Mouse (Mus musculus) intestine, postnatal 0 days (tissue): ENCODE measurements at regions not wholly inside any gene's neighbourhood (a gene's known extent, or its start where the extent isn't known, plus 50 kb on each side); places are given as distances from the start of the nearest gene placed in this dataset.

ENCODE experiments used
- ATAC-seq: fragments of 200-750 bp; cut with Nextera tagmentation; 2 replicates; pipeline ENCODE4 v1.8.0; 2017; ENCODE audit warnings: mild to moderate bottlenecking, moderate TSS enrichment, moderate library complexity
- H3K27ac ChIP-seq: fragments of 300-500 bp; sonication (generic); 2 replicates; pipeline ENCODE4 v1.5.1; 2014; ENCODE audit warnings: mild to moderate bottlenecking, low read depth, low read length, moderate library complexity
- H3K27me3 ChIP-seq: fragments of 300-500 bp; sonication (generic); replicated peaks from 2 replicates; pipeline ENCODE4 v1.6.1; 2014; ENCODE audit warnings: low read length, mixed read lengths; ENCODE audit not compliant: control insufficient read depth, insufficient read depth
- H3K36me3 ChIP-seq: fragments of 300-500 bp; sonication (generic); 2 replicates; pipeline ENCODE4 v1.6.1; 2014; ENCODE audit warnings: mild to moderate bottlenecking, moderate library complexity; ENCODE audit not compliant: control insufficient read depth, insufficient read depth
- H3K4me1 ChIP-seq: fragments of 300-500 bp; sonication (generic); replicated peaks from 2 replicates; pipeline ENCODE4 v1.6.1; 2014; ENCODE audit warnings: antibody characterized with exemption, low read length, mixed read lengths; ENCODE audit not compliant: control insufficient read depth, insufficient read depth
- H3K4me2 ChIP-seq: fragments of 300-500 bp; sonication (generic); replicated peaks from 2 replicates; pipeline ENCODE4 v1.6.1; 2014; ENCODE audit warnings: low read depth, mild to moderate bottlenecking, moderate library complexity
- H3K4me3 ChIP-seq: fragments of 300-500 bp; sonication (generic); 2 replicates; pipeline ENCODE4 v1.5.1; 2014; ENCODE audit warnings: low read depth, low read length
- H3K9ac ChIP-seq: fragments of 300-500 bp; sonication (generic); 2 replicates; pipeline ENCODE4 v1.6.1; 2014; ENCODE audit warnings: mild to moderate bottlenecking, low read depth, low read length
- H3K9me3 ChIP-seq: fragments of 300-500 bp; sonication (generic); 2 replicates; pipeline ENCODE4 v1.6.1; 2016; ENCODE audit warnings: mixed run types; ENCODE audit not compliant: control insufficient read depth
- CTCF ChIP-seq: sonication (generic); IDR thresholded peaks from 2 replicates; pipeline ENCODE4 v1.5.1; 2016; ENCODE audit warnings: low read depth, mild to moderate bottlenecking, control low read depth, antibody characterized with exemption, moderate library complexity
- WGBS: fragments of 180-500 bp; shearing (Covaris S2); extraction: QIAGEN DNeasy Blood & Tissue Kit; methylation state at CpG from one replicate; pipeline ENCODE4 v1.1.7; 2014; 5-methylcytosine and 5-hydroxymethylcytosine counted together

- no peak for TF ChIP-seq CTCF
- Histone ChIP-seq H3K9me3 (no peaks in the 10 kb centered on the region), H3K4me2 (no peak overlapping the region), H3K36me3 (no peaks in the 10 kb centered on the region), H3K4me1 (no peaks in the 10 kb centered on the region), H3K27me3 (no peaks in the 10 kb centered on the region), H3K9ac (no peak overlapping the region), H3K4me3 (no peak overlapping the region), H3K27ac (no peak overlapping the region)
- 76% methylated on average over 10 of the region's 10 CpGs for WGBS
- ATAC-seq, result no peak
These were observed 167.9 kb upstream of the Npy start for GRCm38 (mm10) chr6:49654541-49655130.

GRCm38 (mm10) chr6:49655241-49655640 is 167.3 kb upstream of the Npy start:
- TF ChIP-seq CTCF, result no peak
- Histone ChIP-seq H3K4me3 (no peak overlapping the region), H3K27ac (no peak overlapping the region), H3K4me2 (no peak overlapping the region), H3K27me3 (no peaks in the 10 kb centered on the region), H3K36me3 (no peaks in the 10 kb centered on the region), H3K9me3 (no peaks in the 10 kb centered on the region), H3K9ac (no peak overlapping the region), H3K4me1 (no peaks in the 10 kb centered on the region)
- no peak for ATAC-seq
- WGBS, result 45% methylated on average over 5 of the region's 5 CpGs

GRCm38 (mm10) chr6:49656359-49657280 is 165.9 kb upstream of the Npy start:
- no peaks in the 10 kb centered on the region for H3K4me1 ChIP-seq
- WGBS, result 43% methylated on average over 13 of the region's 13 CpGs
- no peaks in the 10 kb centered on the region for H3K9me3 ChIP-seq
- peak; percentile 97 for ATAC-seq
- no peaks in the 10 kb centered on the region for H3K27me3 ChIP-seq
- no peak overlapping the region; the same call in 1 of the 2 replicates for H3K4me2 ChIP-seq
- H3K27ac ChIP-seq, result peak overlapping the region; percentile 17; the same call in 1 of the 2 replicates
- peak; percentile 58 for TF ChIP-seq CTCF
- H3K4me3 ChIP-seq, result no peak overlapping the region
- H3K36me3 ChIP-seq, result no peaks in the 10 kb centered on the region
- no peak overlapping the region for H3K9ac ChIP-seq

- peak; percentile 42; the same call in 1 of the 2 replicates for ATAC-seq
- no peak for TF ChIP-seq CTCF
- H3K36me3 ChIP-seq, result no peaks in the 10 kb centered on the region
- H3K4me1 ChIP-seq, result no peaks in the 10 kb centered on the region
- H3K27me3 ChIP-seq, result no peaks in the 10 kb centered on the region
- no peak overlapping the region for H3K9ac ChIP-seq
- no peaks in the 10 kb centered on the region for H3K9me3 ChIP-seq
- no peak overlapping the region for H3K4me2 ChIP-seq
- 62% methylated on average over 9 of the region's 9 CpGs for WGBS
- no peak overlapping the region for H3K27ac ChIP-seq
- no peak overlapping the region for H3K4me3 ChIP-seq
These were observed 164.5 kb upstream of the Npy start for GRCm38 (mm10) chr6:49657988-49658387.

GRCm38 (mm10) chr6:49670991-49671390 is 151.5 kb upstream of the Npy start:
- H3K27me3 ChIP-seq, result no peaks in the 10 kb centered on the region
- no peaks in the 10 kb centered on the region for H3K9me3 ChIP-seq
- ATAC-seq, result no peak
- WGBS, result 93% methylated on average over 5 of the region's 5 CpGs
- H3K9ac ChIP-seq, result no peak overlapping the region
- TF ChIP-seq CTCF, result no peak
- H3K36me3 ChIP-seq, result no peaks in the 10 kb centered on the region
- H3K4me3 ChIP-seq, result no peak overlapping the region
- H3K4me1 ChIP-seq, result no peaks in the 10 kb centered on the region
- H3K27ac ChIP-seq, result no peak overlapping the region
- H3K4me2 ChIP-seq, result no peak overlapping the region

DNA sequence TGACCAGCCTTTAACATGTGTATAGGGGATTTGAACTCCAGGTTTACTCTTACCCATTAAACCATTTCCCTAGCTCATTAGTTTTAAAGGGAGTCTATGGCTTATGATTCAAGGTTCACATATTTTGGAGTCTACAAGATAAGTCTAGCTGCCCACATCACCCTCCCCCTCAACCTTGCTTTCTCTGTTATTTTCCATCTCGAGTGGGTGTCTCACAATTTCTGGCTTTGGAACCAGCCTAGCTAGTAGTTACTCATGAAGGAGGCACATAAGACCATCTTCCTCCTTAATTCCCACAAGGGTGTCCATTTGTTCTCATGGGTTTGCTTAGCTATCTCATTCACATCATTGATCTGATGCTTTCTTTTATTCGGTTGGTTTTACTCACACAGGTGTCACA is 150.6 kb upstream of the Npy start:
- Histone ChIP-seq H3K27ac (no peak overlapping the region), H3K9ac (no peak overlapping the region), H3K9me3 (no peaks in the 10 kb centered on the region), H3K27me3 (no peaks in the 10 kb centered on the region), H3K4me2 (no peak overlapping the region), H3K36me3 (no peaks in the 10 kb centered on the region), H3K4me3 (no peak overlapping the region), H3K4me1 (no peaks in the 10 kb centered on the region)
- no peak for ATAC-seq
- WGBS, result 77% methylated on average over 2 of the region's 2 CpGs
- TF ChIP-seq CTCF, result no peak
